Mouse (Mus musculus) brain, embryonic 18.5 days (tissue): ENCODE results near the gene Cd83.

Source experiments
- DNase-seq: peaks from one replicate; pipeline ENCODE4 v3.0.0-alpha.2; 2012; ENCODE audit warnings: low read depth, low spot score

Gene Cd83

GRCm38 (mm10) chr13:43774605-43775426 lies 9.8 kb upstream of the Cd83 start:
- DNase-seq, result no peak

- no peak for DNase-seq
Measured at GRCm38 (mm10) chr13:43775427-43775733, 9.2 kb upstream of the Cd83 start.

GRCm38 (mm10) chr13:43777321-43778002 lies 7.1 kb upstream of the Cd83 start:
- DNase-seq, result no peak

GRCm38 (mm10) chr13:43778021-43778649 lies 6.4 kb upstream of the Cd83 start:
- no peak for DNase-seq

- DNase-seq, result no peak
Measured at GRCm38 (mm10) chr13:43778971-43779370, 5.6 kb upstream of the Cd83 start.

GRCm38 (mm10) chr13:43780071-43780470 lies 4.5 kb upstream of the Cd83 start:
- DNase-seq, result no peak

- no peak for DNase-seq
Measured at GRCm38 (mm10) chr13:43785712-43786072, 1.1 kb downstream of the Cd83 start.

- DNase-seq, result no peak
Measured at GRCm38 (mm10) chr13:43786171-43786795, 1.7 kb downstream of the Cd83 start.

- DNase-seq, result no peak
Measured at GRCm38 (mm10) chr13:43787262-43787661, 2.7 kb downstream of the Cd83 start.

- DNase-seq, result no peak
Measured at GRCm38 (mm10) chr13:43788071-43788470, 3.5 kb downstream of the Cd83 start.

GRCm38 (mm10) chr13:43788983-43789645 lies 4.5 kb downstream of the Cd83 start:
- DNase-seq, result no peak

GRCm38 (mm10) chr13:43790229-43791001 lies 5.8 kb downstream of the Cd83 start:
- no peak for DNase-seq

- no peak for DNase-seq
Measured at GRCm38 (mm10) chr13:43795334-43795733, 10.8 kb downstream of the Cd83 start.

GRCm38 (mm10) chr13:43798655-43799054 lies 14.1 kb downstream of the Cd83 start:
- DNase-seq, result no peak

GRCm38 (mm10) chr13:43800136-43800535 lies 15.6 kb downstream of the Cd83 start:
- no peak for DNase-seq

- no peak for DNase-seq
Measured at GRCm38 (mm10) chr13:43801961-43802360, 17.4 kb downstream of the Cd83 start.

GRCm38 (mm10) chr13:43802361-43803137 lies 18.0 kb downstream of the Cd83 start:
- DNase-seq, result no peak

GRCm38 (mm10) chr13:43804648-43805047 lies 20.1 kb downstream of the Cd83 start:
- no peak for DNase-seq

GRCm38 (mm10) chr13:43805159-43805758 lies 20.7 kb downstream of the Cd83 start:
- DNase-seq, result no peak
